ENCODE assay signal across 8 mouse cellular contexts in the genomic region with DNA sequence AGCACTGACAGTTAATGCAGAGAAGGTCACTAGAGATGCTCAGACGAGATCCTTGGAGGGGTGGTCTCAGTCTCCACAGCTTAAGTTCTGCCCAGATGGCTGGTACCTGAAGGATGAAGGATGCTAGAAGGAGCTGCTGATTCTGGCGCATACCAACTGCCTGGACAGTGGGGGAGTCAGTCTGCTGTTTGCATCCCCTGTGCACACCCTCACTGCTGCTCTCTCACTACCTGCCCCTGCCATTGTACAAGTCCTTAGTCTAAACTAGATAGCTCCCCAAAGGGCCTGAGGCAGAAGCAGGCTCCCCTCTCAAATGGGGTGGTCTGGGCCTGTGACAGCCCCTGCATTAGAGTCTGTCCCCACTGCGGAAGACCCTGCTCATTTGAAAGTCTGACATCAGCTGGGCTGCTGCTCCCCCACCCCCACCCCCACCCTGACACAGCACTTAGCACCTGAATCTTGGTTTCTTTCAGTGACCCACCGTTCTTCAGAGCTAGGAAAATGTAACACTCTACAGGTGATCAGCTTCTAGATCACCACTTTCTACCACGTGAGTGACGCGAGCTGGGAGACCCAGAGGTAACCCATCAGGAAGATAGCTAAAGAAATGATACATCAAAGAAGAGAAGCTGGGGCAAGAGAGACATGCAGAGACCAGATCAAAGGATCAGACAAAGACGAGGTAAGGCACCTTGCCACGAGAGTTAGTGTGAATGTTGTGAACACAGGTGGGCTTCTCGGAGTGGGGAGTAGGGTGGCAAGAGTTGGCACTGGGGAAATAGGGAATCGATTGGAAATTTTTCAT. TPM values are rescaled to one million over a fixed set of nuclear protein-coding genes. Genes with fewer than 3 reads are reported as not detected.
DNase-seq lines count a peak whose midpoint lies in the region; ATAC-seq and TF ChIP-seq lines count a peak whose summit lies in the region.

Gene Gng3 (minus strand): TSS at position 92 of the 805 bp plus-strand sequence.

- no peak for ATAC-seq in kidney, postnatal 0 days (replicated peaks; ENCODE audit: low FRiP score, low read depth)
- ATAC-seq in frontal cortex, adult (ENCODE audit: low TSS enrichment), result peak; percentile 70
- ATAC-seq in midbrain, postnatal 0 days (ENCODE audit: low FRiP score), result peak; percentile 85

- peaks cover 23% of the 10 kb centered on the region for H3K4me1 ChIP-seq in kidney, postnatal 0 days (replicated peaks; ENCODE audit: insufficient read depth, low read length)
- H3K4me1 ChIP-seq in midbrain, postnatal 0 days (ENCODE audit: insufficient read depth, low read length), result peaks cover 9% of the 10 kb centered on the region

- peak within 1 kb of the TSS; percentile 84 for H3K9ac ChIP-seq in kidney, postnatal 0 days (ENCODE audit: low read depth, low read length)
- H3K9ac ChIP-seq in midbrain, postnatal 0 days (replicated peaks; ENCODE audit: low read length, poor library complexity, severe bottlenecking), result peak within 1 kb of the TSS; percentile 87

- peaks cover 7% of the 10 kb centered on the region for H3K36me3 ChIP-seq in kidney, postnatal 0 days (ENCODE audit: insufficient read depth, low read length)
- H3K36me3 ChIP-seq in midbrain, postnatal 0 days (ENCODE audit: insufficient read depth, low read length), result peaks cover 9% of the 10 kb centered on the region

- H3K9me3 ChIP-seq in kidney, postnatal 0 days (replicated peaks; ENCODE audit: low read length), result no peaks in the 10 kb centered on the region
- no peaks in the 10 kb centered on the region for H3K9me3 ChIP-seq in midbrain, postnatal 0 days (ENCODE audit: low read length)

- no peak for DNase-seq in kidney, postnatal 0 days (ENCODE audit: low spot score)
- no peak for DNase-seq in kidney, adult 11 months
- peak; percentile 87 for DNase-seq in cerebellum, adult 11 months
- DNase-seq in left cerebral cortex, adult 18-20 months (ENCODE audit: low spot score in 2 of 2), result peak; percentile 80 to 86
- DNase-seq in midbrain, postnatal 0 days (ENCODE audit: low spot score), result peak; percentile 95
- DNase-seq in spleen, postnatal 10 days (ENCODE audit: low spot score in 2 of 2), result no peak
- DNase-seq in MN1 (ENCODE audit: low spot score), result no peak

- peak within 1 kb of the TSS; percentile 98 for H3K27ac ChIP-seq in kidney, postnatal 0 days
- H3K27ac ChIP-seq in midbrain, postnatal 0 days (ENCODE audit: low read depth, low read length), result peak within 1 kb of the TSS; percentile 96

- TF ChIP-seq CTCF in kidney, postnatal 0 days (IDR thresholded peaks at IDR 0.05; ENCODE audit: low read depth), result no peak
- no peak; the same call in 1 of the 2 replicates for TF ChIP-seq CTCF in midbrain, postnatal 0 days (IDR thresholded peaks at IDR 0.05)

- 60% methylated on average over 11 of the region's 11 CpGs for WGBS in kidney, postnatal 0 days
- WGBS in midbrain, postnatal 0 days, result 20% methylated on average over 11 of the region's 11 CpGs

- peak within 1 kb of the TSS; percentile 60 for H3K4me3 ChIP-seq in kidney, postnatal 0 days (replicated peaks; ENCODE audit: low read depth, low read length)
- H3K4me3 ChIP-seq in midbrain, postnatal 0 days (ENCODE audit: low read depth, low read length), result peak within 1 kb of the TSS; percentile 68

- H3K4me2 ChIP-seq in kidney, postnatal 0 days (ENCODE audit: low read length), result peak within 1 kb of the TSS; percentile 96
- peak within 1 kb of the TSS; percentile 85 for H3K4me2 ChIP-seq in midbrain, postnatal 0 days (ENCODE audit: low read depth, low read length, poor library complexity, severe bottlenecking)

- no peaks in the 10 kb centered on the region for H3K27me3 ChIP-seq in kidney, postnatal 0 days (ENCODE audit: insufficient read depth, low read length)
- H3K27me3 ChIP-seq in midbrain, postnatal 0 days (ENCODE audit: insufficient read depth, low read length), result no peaks in the 10 kb centered on the region

RNA-seq across cellular contexts. Expression of gene Gng3, which starts in this region (rescaled TPM):
- polyA plus RNA-seq in kidney, postnatal 0 days (2015; fragmentation: Nextera tagmentation; extraction: Ambion mirVana), result 1.5 and 1.6 TPM in 2 replicates
- 100 to 1,000 TPM; 181 to 184 TPM for total RNA-seq in left cerebral cortex, adult 18-20 months (2021)
- total RNA-seq in midbrain, postnatal 0 days (2014; rRNA removed), result 103 and 119 TPM in 2 replicates
- polyA plus RNA-seq in midbrain, postnatal 0 days (2015; fragmentation: Nextera tagmentation; extraction: Ambion mirVana), result 746 and 809 TPM in 2 replicates

Comparison
In these comparisons a context has a peak if more than half of its experiments do, and no peak if none do; other contexts are left out.
1. RNA of gene Gng3 (polyA plus RNA-seq): 746 to 809 TPM in midbrain, postnatal 0 days; 1.5 to 1.6 TPM in kidney, postnatal 0 days; every median in the first group is over 100 times any median in the second.
2. DNase-seq: peak in cerebellum, adult 11 months (single experiment), left cerebral cortex, adult 18-20 months (2 of 2) and midbrain, postnatal 0 days (single experiment); none in kidney, postnatal 0 days (single experiment), kidney, adult 11 months (single experiment), spleen, postnatal 10 days (0 of 2) and MN1 (single experiment).